Comparison of ENCODE assay signal across 16 mouse cellular contexts in genomic region chr12:4158179-4158578, GRCm38 (mm10). TPM values are rescaled to one million over a fixed set of nuclear protein-coding genes. Genes with fewer than 3 reads are reported as not detected.
DNase-seq lines count a peak whose midpoint lies in the region; ATAC-seq and TF ChIP-seq lines count a peak whose summit lies in the region.
"Had no signal": no experiment of that assay in that cellular context is flagged by ENCODE, and none has a peak within 500 bp of the region (broad histone marks: within the 10 kb centered on the region; RNA-seq: fewer than 3 reads in every experiment).

No protein-coding gene starts in this region.

- H3K9me3 ChIP-seq in kidney, embryonic 16.5 days (ENCODE audit: low read length): no peaks in the 10 kb centered on the region
- H3K9me3 ChIP-seq: forebrain, embryonic 15.5 days; heart, embryonic 10.5 days; hindbrain, embryonic 10.5 days; hindbrain, embryonic 15.5 days had no signal

- no peak overlapping the region for H3K9ac ChIP-seq in kidney, embryonic 16.5 days (replicated peaks; ENCODE audit: low read length)
- H3K9ac ChIP-seq: forebrain, embryonic 15.5 days; hindbrain, embryonic 15.5 days had no signal

- TF ChIP-seq CTCF in bone marrow macrophage, adult 2 months (IDR thresholded peaks at IDR 0.05; ENCODE audit: low read depth, low read length): no peak

- peak; percentile 70 to 78 for ATAC-seq in hematopoietic stem cell, adult 5-6 weeks (replicated peaks in 1 of 2; ENCODE audit: insufficient read depth in 1 of 2, low FRiP score in 2 of 2, low TSS enrichment in 1 of 2, low read depth in 1 of 2, poor library complexity in 2 of 2, severe bottlenecking in 2 of 2)
- ATAC-seq in megakaryocyte progenitor cell, adult 5-6 weeks (replicated peaks; ENCODE audit: poor library complexity): peak; percentile 65
- no peak for ATAC-seq in kidney, embryonic 16.5 days (ENCODE audit: low FRiP score, low TSS enrichment)
- ATAC-seq: activated CD4-positive, CD25-positive, alpha-beta regulatory T cell, adult 4 months; forebrain, embryonic 15.5 days; Patski had no signal

- intact Hi-C loops in heart, postnatal 25 days (cut with DNase I): loop anchor here (5.0 kb wide), 1 partner anchor 49 kb away; no protein-coding TSS in a partner anchor

- H3K27me3 ChIP-seq in kidney, embryonic 16.5 days (ENCODE audit: insufficient read depth, low read length): no peaks in the 10 kb centered on the region
- H3K27me3 ChIP-seq: CH12.LX; forebrain, embryonic 15.5 days; hindbrain, embryonic 15.5 days; Patski had no signal

- peaks cover 69% of the 10 kb centered on the region for H3K4me1 ChIP-seq in bone marrow macrophage, adult 2 months (ENCODE audit: control insufficient read depth, insufficient read depth, low read length)
- no peaks in the 10 kb centered on the region for H3K4me1 ChIP-seq in kidney, embryonic 16.5 days (ENCODE audit: insufficient read depth, low read length)
- H3K4me1 ChIP-seq: hindbrain, embryonic 15.5 days had no signal

- H3K36me3 ChIP-seq in kidney, embryonic 16.5 days (ENCODE audit: insufficient read depth, low read length): no peaks in the 10 kb centered on the region
- H3K36me3 ChIP-seq: forebrain, embryonic 15.5 days; heart, embryonic 10.5 days; hindbrain, embryonic 10.5 days; hindbrain, embryonic 15.5 days had no signal

- 86% methylated on average over 3 of the region's 3 CpGs for WGBS in kidney, embryonic 16.5 days

- H3K27ac ChIP-seq in bone marrow macrophage, adult 2 months (ENCODE audit: insufficient read depth, low read depth, low read length): peak overlapping the region; percentile 46
- no peak overlapping the region for H3K27ac ChIP-seq in kidney, embryonic 16.5 days (ENCODE audit: low read length)
- H3K27ac ChIP-seq: forebrain, embryonic 15.5 days; heart, embryonic 10.5 days; hindbrain, embryonic 10.5 days; hindbrain, embryonic 15.5 days had no signal

- no peak overlapping the region for H3K4me3 ChIP-seq in bone marrow macrophage, adult 2 months (ENCODE audit: insufficient read depth, low read length)
- no peak overlapping the region for H3K4me3 ChIP-seq in kidney, embryonic 16.5 days (ENCODE audit: low read length)
- H3K4me3 ChIP-seq: forebrain, embryonic 15.5 days; heart, embryonic 10.5 days; hindbrain, embryonic 10.5 days; hindbrain, embryonic 15.5 days had no signal

- TF ChIP-seq POLR2A in bone marrow macrophage, adult 2 months (IDR thresholded peaks at IDR 0.05; ENCODE audit: borderline replicate concordance, low read depth, low read length): no peak

- peak; percentile 39 for DNase-seq in 3T3-L1 (ENCODE audit: low read depth, low spot score)
- no peak for DNase-seq in heart, postnatal 25 days (ENCODE audit: low spot score)
- DNase-seq in layer of hippocampus, postnatal 25 days (ENCODE audit: extremely low spot score in 1 of 2, low spot score in 1 of 2): no peak
- DNase-seq: adrenal gland, postnatal 14 days; gastrocnemius, postnatal 36 days had no signal

- H3K4me2 ChIP-seq in kidney, embryonic 16.5 days (replicated peaks; ENCODE audit: low read depth, low read length): no peak overlapping the region
- H3K4me2 ChIP-seq: forebrain, embryonic 15.5 days; hindbrain, embryonic 15.5 days had no signal

RNA-seq across cellular contexts. Expression of gene Adcy3, which starts 25.3 kb away (rescaled TPM):
- polyA plus RNA-seq in bone marrow macrophage, adult 2 months (2012; ENCODE audit: insufficient read depth, insufficient read length, missing spikeins): 5.5 and 7.2 TPM in 2 replicates
- 1.8 and 4.9 TPM in 2 replicates for total RNA-seq in hematopoietic stem cell, adult 5-6 weeks (2017)
- 1.3 and 2.0 TPM in 2 replicates for total RNA-seq in megakaryocyte progenitor cell, adult 5-6 weeks (2015)
- total RNA-seq in megakaryocyte progenitor cell, adult 5-6 weeks (2017): 1.6 and 2.0 TPM in 2 replicates
- total RNA-seq in heart, postnatal 25 days (2021): 1 to 10 TPM; 3.2 TPM
- total RNA-seq in layer of hippocampus, postnatal 25 days (2021): 10 to 100 TPM; 50.4 to 51.7 TPM
- polyA plus RNA-seq in kidney, embryonic 16.5 days (2015; fragmentation: Nextera tagmentation; extraction: Ambion mirVana): 9.9 and 10.7 TPM in 2 replicates
